Mouse (Mus musculus): ENCODE measurements around the gene Cep112. TPM values are rescaled to one million over a fixed set of nuclear protein-coding genes. Genes with fewer than 3 reads are reported as not detected.
"Not testable (repeated sequence)": the region's sequence is repeated elsewhere in the genome, so short reads cannot be mapped to it uniquely, and the experiment has no call there.

Gene Cep112
- polyA plus RNA-seq, 1 experiment from 2014 or later: 7.6 TPM

DNA sequence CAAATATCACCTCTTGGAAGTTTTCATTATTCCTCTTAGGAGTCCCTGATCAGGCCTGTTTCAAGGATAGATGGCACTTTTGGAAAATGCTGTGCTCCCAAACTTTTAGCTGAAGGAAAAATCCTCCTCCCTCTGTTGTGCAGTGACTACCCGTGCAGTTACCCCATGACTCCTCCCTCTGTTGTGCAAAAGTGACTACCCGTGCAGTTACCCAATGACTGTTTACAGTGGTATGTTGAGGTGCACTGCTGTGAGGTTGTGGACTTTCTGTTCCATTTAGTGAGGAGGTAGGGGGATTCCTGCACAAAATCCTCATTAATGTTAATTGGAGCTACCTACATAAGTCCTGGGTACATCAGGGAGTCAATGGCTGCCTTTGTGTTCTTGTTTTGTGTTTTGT, 417.8 kb downstream of the Cep112 start:
- Histone ChIP-seq H3K27me3 (replicated peaks) (no peaks in the 10 kb centered on the region), H3K36me3 (no peaks in the 10 kb centered on the region), H3K4me3 (replicated peaks) (no peak overlapping the region), H3K27ac (no peak overlapping the region), H3K9ac (no peak overlapping the region), H3K4me2 (replicated peaks) (no peak overlapping the region), H3K4me1 (replicated peaks) (no peaks in the 10 kb centered on the region), H3K9me3 (no peaks in the 10 kb centered on the region)
- ATAC-seq: no peak
- 63% methylated on average over 2 of the region's 2 CpGs for WGBS

DNA sequence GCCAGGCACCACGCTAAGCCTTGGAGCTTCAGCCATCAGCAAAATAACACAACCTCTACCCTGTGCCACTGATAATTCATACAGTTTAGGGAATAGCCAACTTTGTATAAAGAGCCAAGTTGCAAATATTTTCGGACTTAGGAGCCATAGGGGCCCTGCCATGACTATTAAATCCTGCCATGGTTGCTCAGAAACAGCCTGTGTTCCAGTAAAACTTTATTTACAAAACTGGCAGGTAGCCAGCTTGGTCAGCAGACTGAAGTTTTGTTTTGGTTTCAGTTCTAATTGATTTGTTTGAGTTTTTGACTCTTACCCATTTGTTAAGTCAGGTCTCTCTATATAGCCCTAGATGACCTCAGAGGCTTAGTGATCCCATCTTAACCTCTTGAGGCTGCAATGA, 421.0 kb downstream of the Cep112 start:
- 55% methylated on average over 2 of the region's 2 CpGs for whole genome bisulfite sequencing
- Histone ChIP-seq H3K9ac (no peak overlapping the region), H3K27ac (no peak overlapping the region), H3K4me2 (replicated peaks) (no peak overlapping the region), H3K4me1 (replicated peaks) (no peaks in the 10 kb centered on the region), H3K9me3 (no peaks in the 10 kb centered on the region), H3K4me3 (replicated peaks) (no peak overlapping the region), H3K27me3 (replicated peaks) (no peaks in the 10 kb centered on the region), H3K36me3 (no peaks in the 10 kb centered on the region)
- ATAC-seq: no peak

DNA sequence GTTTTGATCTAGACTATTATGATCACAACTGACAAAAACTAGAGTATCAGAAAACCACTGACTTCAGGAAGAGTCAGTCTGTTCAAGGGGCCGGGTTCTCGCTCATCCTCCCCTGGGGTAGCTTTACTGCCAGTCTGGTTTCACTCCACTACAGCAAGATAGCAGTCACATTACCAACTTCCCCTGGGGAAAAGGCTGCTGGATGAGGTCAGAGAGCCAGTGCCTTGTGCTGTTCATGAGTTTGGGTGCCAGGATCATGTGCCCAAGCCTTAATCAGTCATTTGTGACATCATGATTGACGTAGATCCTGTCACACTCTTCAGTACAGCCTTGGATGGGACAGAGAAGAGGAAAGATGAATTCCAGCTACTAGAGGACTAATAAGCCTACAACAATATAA, 421.5 kb downstream of the Cep112 start:
- no peaks in the 10 kb centered on the region for H3K9me3 ChIP-seq
- no peaks in the 10 kb centered on the region for H3K27me3 ChIP-seq (replicated peaks)
- no peak overlapping the region for H3K27ac ChIP-seq
- H3K9ac ChIP-seq: no peak overlapping the region
- WGBS: 89% methylated on average over 3 of the region's 3 CpGs
- H3K4me2 ChIP-seq (replicated peaks): no peak overlapping the region
- H3K4me1 ChIP-seq (replicated peaks): no peaks in the 10 kb centered on the region
- no peaks in the 10 kb centered on the region for H3K36me3 ChIP-seq
- no peak for ATAC-seq
- no peak overlapping the region for H3K4me3 ChIP-seq (replicated peaks)

DNA sequence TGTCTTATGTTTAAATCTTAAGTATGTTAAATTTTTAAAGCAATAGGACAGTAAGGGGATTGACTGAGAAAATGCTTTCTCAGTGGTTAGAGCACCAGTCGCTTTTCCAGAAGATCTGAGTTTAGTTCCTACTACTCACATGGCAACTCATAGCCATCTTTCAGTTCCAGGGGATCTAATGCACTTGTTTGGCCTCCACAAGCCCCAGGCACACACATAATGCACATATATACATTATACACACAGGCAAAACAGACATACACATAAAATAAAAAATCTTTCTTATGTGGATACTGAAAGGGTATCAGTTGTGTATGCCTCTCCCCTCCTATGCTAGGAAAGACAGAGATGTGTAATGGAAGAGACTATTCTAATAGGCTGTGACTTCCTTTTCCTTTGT, 426.8 kb downstream of the Cep112 start:
- Histone ChIP-seq H3K27ac (no peak overlapping the region), H3K4me1 (replicated peaks) (no peaks in the 10 kb centered on the region), H3K36me3 (no peaks in the 10 kb centered on the region), H3K9ac (no peak overlapping the region), H3K9me3 (no peaks in the 10 kb centered on the region), H3K4me2 (replicated peaks) (no peak overlapping the region), H3K27me3 (replicated peaks) (no peaks in the 10 kb centered on the region), H3K4me3 (replicated peaks) (no peak overlapping the region)
- ATAC-seq: no peak
- 91% methylated on average over 1 of the region's 1 CpGs for WGBS

DNA sequence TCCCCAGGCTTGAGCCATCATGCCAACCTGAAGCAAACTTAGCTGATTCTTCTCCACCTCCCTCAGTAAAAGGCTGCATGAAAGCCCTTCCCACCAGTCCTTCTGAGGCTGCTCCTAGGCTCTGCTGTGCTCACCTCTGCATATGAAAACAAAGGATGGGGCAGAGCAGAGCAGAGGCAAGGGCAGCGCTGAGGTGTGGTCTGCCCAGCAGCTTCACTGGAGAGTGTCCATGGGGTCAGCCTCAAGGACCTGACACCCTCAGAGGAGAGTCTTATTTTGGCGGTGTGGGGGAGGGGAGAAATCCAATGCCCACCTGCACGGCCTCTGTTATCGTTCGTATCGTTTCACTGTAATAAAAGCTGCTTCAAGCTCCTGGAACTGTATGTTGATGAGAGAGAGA, 432.3 kb downstream of the Cep112 start:
- H3K36me3 ChIP-seq: no peaks in the 10 kb centered on the region
- H3K4me1 ChIP-seq (replicated peaks): peaks cover 7% of the 10 kb centered on the region; the same call in 1 of the 2 replicates
- no peaks in the 10 kb centered on the region for H3K27me3 ChIP-seq (replicated peaks)
- H3K9me3 ChIP-seq: no peaks in the 10 kb centered on the region
- no peak overlapping the region for H3K27ac ChIP-seq
- H3K9ac ChIP-seq: no peak overlapping the region
- H3K4me2 ChIP-seq (replicated peaks): no peak overlapping the region
- ATAC-seq: no peak
- H3K4me3 ChIP-seq (replicated peaks): no peak overlapping the region
- WGBS: 38% methylated on average over 6 of the region's 6 CpGs

DNA sequence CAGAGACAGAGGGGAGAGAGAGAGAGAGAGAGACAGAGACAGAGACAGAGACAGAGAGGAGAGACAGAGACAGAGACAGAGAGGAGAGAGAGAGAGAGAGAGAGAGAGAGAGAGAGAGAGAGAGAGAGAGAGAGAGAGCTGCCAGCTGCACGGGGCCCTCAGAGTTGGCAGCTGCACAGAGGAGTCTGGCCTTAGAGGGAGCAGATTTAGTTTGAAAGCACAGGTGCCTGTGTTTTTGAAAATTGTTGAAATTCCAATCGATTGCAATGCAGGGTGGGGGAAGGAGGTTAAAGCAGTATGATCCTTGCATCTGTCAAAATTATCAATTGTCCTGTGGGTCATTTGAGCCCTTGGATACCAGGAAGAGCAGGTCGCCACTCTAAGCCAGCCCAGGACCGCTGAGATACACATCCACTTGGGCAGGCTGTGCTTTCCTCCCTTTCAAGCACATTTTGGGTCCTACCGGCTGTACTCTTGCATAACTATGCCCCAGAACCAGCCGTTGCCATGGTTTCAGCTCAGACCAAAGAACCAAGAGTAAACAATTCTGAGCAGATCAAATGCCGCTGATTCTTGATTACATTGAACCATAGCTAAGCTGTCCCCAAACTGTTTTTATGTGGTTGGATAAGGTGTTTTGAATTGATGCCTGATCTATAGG, 432.8 kb downstream of the Cep112 start:
- peak; percentile 45; the same call in 1 of the 2 replicates for ATAC-seq

DNA sequence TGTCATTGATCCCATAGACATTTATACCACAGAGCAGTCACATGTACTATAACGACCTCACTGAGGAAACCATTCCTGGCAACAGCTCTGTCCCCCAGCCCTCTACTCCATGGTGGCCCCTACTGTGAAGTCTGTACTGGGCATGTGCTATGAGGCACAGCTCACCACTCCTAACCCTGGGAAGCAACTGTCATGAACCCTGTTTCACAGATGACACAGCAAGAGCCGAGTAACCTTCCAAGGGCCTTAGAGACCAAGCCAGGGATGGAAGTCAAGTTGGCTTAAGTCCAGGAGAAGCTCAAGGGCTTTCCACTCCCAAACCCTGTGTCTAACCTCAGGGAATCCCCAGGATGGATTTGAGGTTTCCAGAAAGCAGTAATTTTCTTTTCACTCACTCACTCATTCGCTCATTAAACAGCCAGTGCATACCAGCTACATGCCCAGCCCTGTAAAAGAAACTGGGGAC, 433.4 kb downstream of the Cep112 start:
- no peak overlapping the region for H3K4me3 ChIP-seq (replicated peaks)
- WGBS: 65% methylated on average over 3 of the region's 3 CpGs
- ATAC-seq: no peak
- no peaks in the 10 kb centered on the region for H3K36me3 ChIP-seq
- no peak overlapping the region for H3K27ac ChIP-seq
- no peaks in the 10 kb centered on the region for H3K27me3 ChIP-seq (replicated peaks)
- no peak overlapping the region for H3K4me2 ChIP-seq (replicated peaks)
- no peak overlapping the region for H3K9ac ChIP-seq
- H3K4me1 ChIP-seq (replicated peaks): peaks cover 7% of the 10 kb centered on the region; the same call in 1 of the 2 replicates
- H3K9me3 ChIP-seq: no peaks in the 10 kb centered on the region

More for the DNA sequence above, 432.8 kb downstream of the Cep112 start:
- Histone ChIP-seq H3K4me3 (replicated peaks) (no peak overlapping the region), H3K9me3 (no peaks in the 10 kb centered on the region), H3K27me3 (replicated peaks) (no peaks in the 10 kb centered on the region), H3K36me3 (no peaks in the 10 kb centered on the region), H3K4me2 (replicated peaks) (no peak overlapping the region), H3K4me1 (replicated peaks) (peaks cover 7% of the 10 kb centered on the region; the same call in 1 of the 2 replicates), H3K27ac (no peak overlapping the region), H3K9ac (no peak overlapping the region)
- WGBS: 31% methylated on average over 7 of the region's 7 CpGs

DNA sequence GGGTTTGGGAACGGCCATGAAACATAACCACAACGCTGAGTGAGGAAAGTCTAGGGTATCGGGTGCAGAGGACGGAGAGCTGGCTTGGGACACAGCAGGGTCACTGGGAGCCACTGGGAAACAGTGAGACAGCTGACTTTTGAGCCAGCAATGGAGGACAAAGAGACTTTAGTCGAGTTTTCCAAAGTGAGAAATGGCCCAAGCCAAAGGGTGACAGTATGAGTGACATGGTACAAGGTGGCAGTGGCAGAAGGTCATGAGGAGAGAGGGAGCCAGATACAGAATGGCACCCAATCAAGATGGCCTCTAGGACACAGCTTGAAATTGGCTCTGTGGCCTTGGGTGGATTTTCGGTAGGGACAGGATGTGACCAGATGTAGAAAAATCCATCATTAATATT, 433.9 kb downstream of the Cep112 start:
- H3K36me3 ChIP-seq: no peaks in the 10 kb centered on the region
- H3K27me3 ChIP-seq (replicated peaks): no peaks in the 10 kb centered on the region
- no peaks in the 10 kb centered on the region for H3K9me3 ChIP-seq
- H3K9ac ChIP-seq: no peak overlapping the region
- 93% methylated on average over 6 of the region's 6 CpGs for WGBS
- no peak overlapping the region for H3K4me2 ChIP-seq (replicated peaks)
- ATAC-seq: no peak
- H3K4me3 ChIP-seq (replicated peaks): no peak overlapping the region
- H3K27ac ChIP-seq: no peak overlapping the region
- peaks cover 7% of the 10 kb centered on the region; the same call in 1 of the 2 replicates for H3K4me1 ChIP-seq (replicated peaks)

DNA sequence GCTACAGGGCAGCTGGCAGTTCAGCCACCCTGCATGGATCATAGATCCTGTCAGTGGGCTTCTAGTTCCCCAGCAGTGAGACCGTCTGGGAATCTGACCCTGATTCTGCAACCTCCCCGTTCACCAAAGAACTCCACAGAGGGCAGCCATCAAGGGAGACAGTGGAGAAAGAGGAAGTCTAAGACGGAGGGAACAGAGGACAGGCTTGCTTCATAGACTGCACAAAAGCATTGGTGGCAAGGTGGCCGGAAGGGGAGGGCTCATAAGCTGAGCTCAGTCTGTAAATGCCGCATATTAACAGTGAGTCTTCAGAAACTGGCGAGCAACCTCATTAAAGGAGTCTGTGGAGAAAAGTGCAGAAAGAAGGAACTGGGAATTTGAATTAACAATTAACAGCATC, 437.4 kb downstream of the Cep112 start:
- H3K4me1 ChIP-seq (replicated peaks): peaks cover 7% of the 10 kb centered on the region; the same call in 1 of the 2 replicates
- H3K4me2 ChIP-seq (replicated peaks): no peak overlapping the region
- no peaks in the 10 kb centered on the region for H3K27me3 ChIP-seq (replicated peaks)
- 75% methylated on average over 6 of the region's 6 CpGs for WGBS
- no peaks in the 10 kb centered on the region for H3K9me3 ChIP-seq
- no peak overlapping the region for H3K9ac ChIP-seq
- H3K36me3 ChIP-seq: no peaks in the 10 kb centered on the region
- H3K4me3 ChIP-seq (replicated peaks): no peak overlapping the region
- no peak overlapping the region for H3K27ac ChIP-seq
- ATAC-seq: no peak

DNA sequence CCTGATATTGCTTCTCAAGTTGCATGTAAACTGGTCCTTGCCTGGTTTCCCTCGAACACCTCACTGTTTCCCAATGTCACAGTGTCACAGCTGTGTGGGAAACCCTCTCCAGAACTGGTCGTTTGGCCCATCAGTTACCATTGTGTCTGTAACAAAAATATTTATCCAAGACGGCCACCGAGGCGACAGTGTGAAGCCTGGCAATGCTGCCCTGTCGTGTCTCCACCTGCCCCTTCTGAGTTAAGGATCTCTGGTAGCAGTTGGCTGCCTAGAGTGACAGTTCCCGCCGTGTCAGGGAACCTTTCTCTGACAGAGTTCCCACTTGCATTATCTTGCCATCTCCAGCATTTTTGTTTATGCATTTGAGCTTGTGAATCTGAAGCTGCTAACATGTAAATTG, 440.8 kb downstream of the Cep112 start:
- WGBS: 47% methylated on average over 8 of the region's 8 CpGs
- no peaks in the 10 kb centered on the region for H3K27me3 ChIP-seq (replicated peaks)
- no peaks in the 10 kb centered on the region for H3K36me3 ChIP-seq
- H3K9ac ChIP-seq: no peak overlapping the region
- no peak overlapping the region for H3K4me2 ChIP-seq (replicated peaks)
- no peaks in the 10 kb centered on the region; the same call in 1 of the 2 replicates for H3K4me1 ChIP-seq (replicated peaks)
- H3K4me3 ChIP-seq (replicated peaks): no peak overlapping the region
- ATAC-seq: no peak
- no peaks in the 10 kb centered on the region for H3K9me3 ChIP-seq
- H3K27ac ChIP-seq: no peak overlapping the region

DNA sequence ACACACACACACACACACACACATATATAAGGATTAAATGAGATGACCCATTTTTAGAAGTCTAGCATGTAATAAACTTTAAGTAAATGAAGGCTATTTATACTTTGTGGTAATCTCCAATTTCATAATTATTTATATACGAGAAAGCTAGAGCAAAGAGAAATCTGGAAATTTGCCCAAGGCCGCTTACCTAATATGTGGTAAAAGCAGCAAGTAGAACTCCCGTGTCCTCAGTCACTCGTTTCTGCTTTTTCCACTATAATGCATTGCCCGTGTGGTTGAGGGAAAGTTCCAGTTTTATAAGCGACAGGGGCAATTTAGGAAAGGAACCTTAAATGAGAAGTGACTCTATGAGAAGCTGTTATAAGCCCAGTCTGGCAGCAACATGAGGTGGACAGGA, 442.5 kb downstream of the Cep112 start:
- no peak overlapping the region for H3K4me2 ChIP-seq (replicated peaks)
- ATAC-seq: no peak

DNA sequence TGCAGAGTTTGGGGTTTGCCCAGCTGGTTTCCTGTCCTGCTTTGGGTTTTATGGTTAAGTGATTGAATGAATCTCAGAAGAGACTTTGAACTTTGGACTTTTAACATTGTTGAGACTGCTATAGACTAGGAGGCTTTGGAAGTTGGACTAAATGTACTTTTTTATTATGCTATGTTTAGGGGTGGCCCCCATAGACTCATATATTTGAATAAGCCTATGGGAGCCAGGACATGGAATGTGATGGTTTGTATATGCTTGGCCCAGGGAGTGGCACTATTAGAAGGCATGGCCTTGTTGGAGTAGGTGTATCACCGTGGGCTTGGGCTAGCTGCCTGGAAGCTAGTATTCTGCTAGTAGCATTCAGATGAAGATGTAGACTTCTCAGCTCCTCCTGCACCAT, 446.3 kb downstream of the Cep112 start:
- H3K27ac ChIP-seq; H3K36me3 ChIP-seq; H3K9me3 ChIP-seq; H3K4me3 ChIP-seq (replicated peaks); H3K4me1 ChIP-seq (replicated peaks); H3K9ac ChIP-seq; H3K27me3 ChIP-seq (replicated peaks); H3K4me2 ChIP-seq (replicated peaks): not testable (repeated sequence)
- ATAC-seq: peak; percentile 72
- 82% methylated on average over 1 of the region's 1 CpGs for WGBS

More for the DNA sequence above, 442.5 kb downstream of the Cep112 start:
- no peaks in the 10 kb centered on the region for H3K27me3 ChIP-seq (replicated peaks)
- no peaks in the 10 kb centered on the region; the same call in 1 of the 2 replicates for H3K4me1 ChIP-seq (replicated peaks)
- no peak overlapping the region for H3K9ac ChIP-seq
- no peak overlapping the region for H3K27ac ChIP-seq
- H3K4me3 ChIP-seq (replicated peaks): no peak overlapping the region
- WGBS: 66% methylated on average over 6 of the region's 6 CpGs
- no peaks in the 10 kb centered on the region for H3K36me3 ChIP-seq
- no peaks in the 10 kb centered on the region for H3K9me3 ChIP-seq

DNA sequence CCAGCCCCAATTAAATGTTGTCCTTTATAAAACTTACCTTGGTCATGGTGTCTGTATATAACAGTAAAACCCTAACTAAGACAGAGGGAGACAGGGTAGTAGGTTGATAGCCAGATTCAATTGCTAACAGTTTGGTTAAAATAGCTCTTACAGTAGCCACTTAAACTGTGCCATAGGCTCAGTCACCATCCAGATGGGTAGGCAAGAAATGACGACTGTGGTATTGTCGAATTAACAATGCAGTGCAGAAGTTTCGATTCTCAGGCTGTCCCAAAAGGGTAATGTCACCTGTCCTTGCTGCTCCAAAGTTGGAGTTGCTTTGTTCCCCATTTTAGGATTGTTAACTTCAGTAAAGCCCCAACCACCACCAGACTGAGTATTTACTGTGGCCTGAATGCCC, 446.8 kb downstream of the Cep112 start:
- Histone ChIP-seq H3K27ac (no peak overlapping the region), H3K4me1 (replicated peaks) (no peaks in the 10 kb centered on the region), H3K36me3 (no peaks in the 10 kb centered on the region), H3K9ac (no peak overlapping the region), H3K4me3 (replicated peaks) (no peak overlapping the region), H3K27me3 (replicated peaks) (no peaks in the 10 kb centered on the region), H3K4me2 (replicated peaks) (no peak overlapping the region), H3K9me3 (no peaks in the 10 kb centered on the region)
- no peak for ATAC-seq
- 92% methylated on average over 3 of the region's 3 CpGs for WGBS
